Mouse (Mus musculus) megakaryocyte progenitor cell, adult 5-6 weeks (primary cell): ENCODE results near the gene Nrip1. TPM values are rescaled to one million over a fixed set of nuclear protein-coding genes. Genes with fewer than 3 reads are reported as not detected.

ENCODE experiments used
- ATAC-seq: replicated peaks from 2 replicates; pipeline ENCODE4 v1.8.0; 2016; ENCODE audit warnings: mild to moderate bottlenecking, moderate TSS enrichment, inconsistent platforms; ENCODE audit not compliant: poor library complexity
- total RNA-seq, 2 experiments: library from RNA; stranded (forward) in 1 of 2; stranded (reverse) in 1 of 2; fragments of 157-497, 149-512 nt in 1 of 2; fragments of 200-1000 nt in 1 of 2; gene quantifications; 2 replicates each; pipeline versions ENCODE4 v1.2.3 to v1.2.4; 2015 to 2017

Gene Nrip1
- total RNA-seq, 2 experiments from 2014 or later, result 11.0 to 24.2 TPM

DNA sequence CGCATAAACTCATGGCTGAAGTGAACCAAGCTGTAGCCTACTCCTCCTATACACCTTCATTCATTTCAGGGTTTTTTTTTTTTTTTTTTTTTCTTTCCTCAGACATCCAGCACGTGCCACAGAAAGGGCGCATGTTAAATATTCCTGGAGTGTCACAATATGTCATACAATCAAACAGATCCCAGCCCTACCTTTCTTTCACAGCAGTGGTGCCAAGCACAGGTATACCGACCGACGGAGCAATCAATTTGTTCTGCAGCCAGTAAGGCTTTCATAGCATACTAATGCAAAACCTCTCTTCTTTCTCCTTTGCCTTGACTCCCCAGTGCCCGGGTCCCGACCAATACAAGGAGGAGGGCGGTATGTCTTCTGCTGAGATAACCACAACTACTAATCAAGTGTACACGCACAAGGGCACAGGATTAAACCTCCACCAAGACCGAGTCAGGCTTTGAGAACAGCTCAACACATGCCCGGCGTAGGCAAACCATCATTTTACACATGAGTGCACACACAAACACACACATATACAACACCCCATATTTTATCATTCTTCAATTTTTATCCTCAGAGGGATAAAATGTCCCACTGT, 55.2 kb downstream of the Nrip1 start:
- peak; percentile 46 for ATAC-seq

GRCm38 (mm10) chr16:76316940-76317822, 56.4 kb downstream of the Nrip1 start:
- ATAC-seq, result no peak

DNA sequence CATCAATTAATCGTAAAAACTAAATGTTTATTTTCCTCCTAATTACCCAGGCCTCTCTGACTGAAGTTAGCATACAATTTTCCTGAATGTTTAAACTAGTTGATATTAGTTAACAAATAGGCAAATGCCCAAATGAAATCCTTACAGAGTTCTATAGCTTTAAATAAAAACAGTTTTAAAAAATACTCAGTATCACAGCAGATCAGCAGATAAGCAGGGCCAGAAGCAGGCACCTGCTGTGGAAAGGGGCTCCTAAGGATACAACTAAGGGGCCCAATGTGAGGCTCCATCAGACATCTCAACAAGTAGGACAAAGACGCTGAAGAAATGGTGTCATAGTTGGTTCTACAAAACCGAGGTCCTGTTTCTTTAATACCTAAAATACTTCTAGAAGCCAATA, 58.0 kb downstream of the Nrip1 start:
- ATAC-seq, result no peak

GRCm38 (mm10) chr16:76314013-76314950, 59.3 kb downstream of the Nrip1 start:
- ATAC-seq, result peak; percentile 84

- ATAC-seq, result no peak
These were observed 60.7 kb downstream of the Nrip1 start for GRCm38 (mm10) chr16:76312887-76313420.

DNA sequence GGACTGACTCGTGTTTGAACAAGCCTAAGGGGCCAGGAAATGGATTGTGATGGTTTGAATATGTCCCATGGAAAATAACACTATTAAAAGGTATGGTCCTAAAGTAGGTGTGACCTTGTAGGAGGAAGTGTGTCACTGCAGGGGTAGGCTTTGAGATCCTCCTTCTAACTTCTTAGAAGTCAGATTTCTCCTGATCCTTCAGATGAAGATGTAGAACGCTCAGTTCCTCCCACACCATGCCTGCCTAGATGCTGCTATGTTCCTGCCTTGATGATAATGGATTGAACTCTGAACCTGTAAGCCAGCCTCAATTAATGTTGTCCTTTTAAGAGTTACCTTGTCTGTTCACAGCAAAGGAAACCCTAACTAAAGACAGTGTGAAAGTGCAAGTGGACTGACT, 62.8 kb downstream of the Nrip1 start:
- no peak for ATAC-seq

GRCm38 (mm10) chr16:76310286-76310685, 63.3 kb downstream of the Nrip1 start:
- no peak for ATAC-seq

GRCm38 (mm10) chr16:76309280-76309679, 64.3 kb downstream of the Nrip1 start:
- ATAC-seq, result peak; percentile 24

- no peak for ATAC-seq
These were observed 66.6 kb downstream of the Nrip1 start for GRCm38 (mm10) chr16:76307039-76307438.

DNA sequence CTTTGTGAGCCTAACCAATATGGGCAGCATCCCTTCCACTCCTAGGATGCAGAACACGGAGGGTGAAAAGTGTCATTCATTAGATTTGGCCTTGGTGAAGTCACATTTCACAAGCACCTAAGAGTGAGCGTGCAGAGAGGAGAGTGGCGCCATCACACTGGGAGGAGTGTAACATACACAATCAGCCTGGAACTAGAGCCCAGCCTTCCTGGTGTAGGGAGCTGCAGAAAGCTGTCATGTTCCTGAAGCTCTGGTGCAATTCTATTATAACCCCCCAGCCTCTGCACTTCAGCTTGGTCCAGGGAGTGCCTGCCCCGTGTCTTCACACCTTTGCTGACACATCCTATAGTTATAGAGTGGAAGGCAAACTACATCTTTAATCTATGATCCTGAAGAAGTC, 67.2 kb downstream of the Nrip1 start:
- no peak for ATAC-seq

DNA sequence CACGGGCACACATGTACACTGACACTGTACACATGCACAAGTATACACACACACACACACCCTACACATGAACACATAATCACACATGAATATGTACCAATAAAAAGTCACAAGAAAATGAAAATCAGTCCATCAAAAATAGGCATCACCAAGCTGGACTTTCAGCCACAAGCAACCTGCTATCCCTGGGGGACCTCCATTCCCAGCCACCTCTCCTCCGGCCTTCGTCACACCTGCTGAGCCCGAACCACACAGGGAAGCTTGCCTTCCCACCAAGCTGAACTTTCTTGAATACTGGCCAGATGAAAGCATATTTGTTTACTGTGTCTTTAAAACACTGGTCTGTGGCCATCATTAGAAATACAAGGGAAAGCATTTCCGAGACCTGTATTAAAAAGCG, 70.2 kb downstream of the Nrip1 start:
- no peak for ATAC-seq

- peak; percentile 27 for ATAC-seq
These were observed 71.9 kb downstream of the Nrip1 start for GRCm38 (mm10) chr16:76301728-76302050.

DNA sequence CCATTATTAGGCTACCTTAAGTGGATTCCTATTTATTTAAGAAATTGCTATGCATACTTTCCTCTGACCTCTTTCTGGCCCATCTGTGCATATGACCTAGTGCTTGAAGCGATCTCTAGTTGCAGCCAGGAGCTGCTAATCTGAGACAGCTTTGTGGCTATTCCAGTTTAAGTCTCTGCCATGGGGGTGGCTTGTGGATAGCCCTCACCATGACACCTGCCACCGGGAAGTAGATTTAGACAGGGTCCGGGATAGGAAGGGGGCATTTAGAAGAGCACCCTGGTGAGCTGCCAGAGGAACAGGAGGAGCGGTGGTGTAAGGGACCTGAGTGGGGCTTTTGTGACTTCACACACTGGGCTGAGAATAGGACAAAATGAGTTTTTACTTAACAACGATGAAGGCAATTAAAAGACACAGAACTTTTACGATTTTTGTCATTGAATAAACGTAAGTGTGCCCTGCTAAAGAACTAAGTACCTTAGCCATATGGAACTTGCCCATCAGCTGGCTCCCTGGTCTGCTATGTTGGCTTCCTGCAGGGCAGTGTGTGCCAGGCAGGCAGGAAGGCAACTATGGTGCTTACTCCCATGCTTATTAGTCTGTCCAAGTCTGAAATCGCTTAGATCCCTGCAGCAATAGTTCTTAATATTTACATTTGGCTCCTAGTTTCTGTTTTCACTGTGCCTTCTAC, 72.4 kb downstream of the Nrip1 start:
- peak; percentile 33; the same call in 1 of the 2 replicates for ATAC-seq

- ATAC-seq, result peak; percentile 24; the same call in 1 of the 2 replicates
These were observed 73.2 kb downstream of the Nrip1 start for GRCm38 (mm10) chr16:76300452-76300851.

- no peak for ATAC-seq
These were observed 74.1 kb downstream of the Nrip1 start for GRCm38 (mm10) chr16:76299511-76299910.

GRCm38 (mm10) chr16:76295322-76295721, 78.3 kb downstream of the Nrip1 start:
- no peak for ATAC-seq

DNA sequence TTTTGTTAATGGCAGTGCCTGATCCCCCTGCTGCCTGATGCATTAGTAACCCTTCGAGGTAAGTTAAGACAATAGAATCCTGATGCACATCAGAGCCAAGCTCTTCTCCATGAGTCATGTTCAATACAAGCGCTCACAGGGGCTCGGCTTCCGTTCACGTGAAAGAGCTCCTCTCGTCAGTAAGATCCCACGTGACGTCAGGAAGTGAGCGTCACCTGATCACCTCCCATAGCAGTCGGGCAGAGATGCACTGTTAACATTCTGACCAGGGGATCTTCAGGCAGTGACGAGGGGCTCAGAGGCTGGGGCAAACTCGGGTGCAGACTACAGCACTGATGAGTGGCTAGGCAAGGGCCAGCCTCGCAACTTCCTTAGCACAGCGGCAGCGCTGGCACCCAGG, 79.1 kb downstream of the Nrip1 start:
- no peak for ATAC-seq

GRCm38 (mm10) chr16:76293765-76294463, 79.7 kb downstream of the Nrip1 start:
- peak; percentile 93 for ATAC-seq

DNA sequence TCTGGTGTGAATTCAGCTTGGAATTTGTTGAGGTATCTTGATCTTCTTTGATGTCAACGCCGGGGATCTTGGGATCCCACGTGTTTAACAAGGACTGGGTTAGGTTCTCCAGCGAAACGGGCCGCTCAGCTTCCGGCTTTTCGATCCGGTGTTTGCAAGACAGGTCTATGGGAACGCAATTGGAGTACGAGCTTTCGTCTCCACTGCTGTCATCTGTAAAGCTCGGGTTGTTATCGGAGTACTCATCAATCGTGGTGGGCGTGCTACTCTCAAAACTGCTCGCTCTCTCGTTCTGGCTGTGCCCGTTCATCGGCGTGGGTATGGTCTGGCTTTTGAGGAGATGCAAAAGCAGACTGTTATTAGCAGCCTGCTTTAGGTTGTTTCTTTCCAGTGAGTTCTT, 80.5 kb downstream of the Nrip1 start:
- ATAC-seq, result no peak

- no peak for ATAC-seq
These were observed 81.0 kb downstream of the Nrip1 start for GRCm38 (mm10) chr16:76292656-76293055.
